Mouse (Mus musculus): ENCODE data around the gene Rpl10-ps3.
A peak's percentile ranks its signal among the peaks of the same experiment; 100 is the strongest.

Rpl10-ps3 gene

GRCm38 (mm10) chr9:50305666-50306402 lies 38.9 kb downstream of the Rpl10-ps3 start:
- DNase-seq = no peak

DNA sequence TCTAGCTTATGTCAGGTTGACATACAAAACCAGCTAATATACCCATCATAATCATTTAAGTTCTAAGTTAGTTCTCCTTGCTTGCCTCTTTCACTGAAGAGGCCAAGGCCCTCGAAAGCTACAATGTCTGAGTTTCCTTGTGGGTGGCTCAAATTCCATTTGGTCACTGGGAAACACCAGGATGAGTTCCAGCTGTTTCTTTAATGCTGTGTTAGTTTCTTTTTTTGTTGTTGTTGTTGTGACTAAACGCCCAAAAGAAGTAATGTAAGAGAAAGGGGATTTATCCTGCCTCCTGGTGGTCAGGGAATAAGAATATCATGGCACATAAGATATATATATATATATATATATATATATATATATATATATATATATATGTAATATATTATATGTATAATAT lies 39.7 kb downstream of the Rpl10-ps3 start:
- DNase-seq = no peak

GRCm38 (mm10) chr9:50304004-50304403 lies 40.8 kb downstream of the Rpl10-ps3 start:
- DNase-seq = peak in 1 of 2 experiments; percentile 37

GRCm38 (mm10) chr9:50301722-50302121 lies 43.0 kb downstream of the Rpl10-ps3 start:
- no peak for DNase-seq

GRCm38 (mm10) chr9:50298389-50298788 lies 46.4 kb downstream of the Rpl10-ps3 start:
- no peak for DNase-seq
